12 mouse cellular contexts compared by ENCODE assay signal in the genomic region with DNA sequence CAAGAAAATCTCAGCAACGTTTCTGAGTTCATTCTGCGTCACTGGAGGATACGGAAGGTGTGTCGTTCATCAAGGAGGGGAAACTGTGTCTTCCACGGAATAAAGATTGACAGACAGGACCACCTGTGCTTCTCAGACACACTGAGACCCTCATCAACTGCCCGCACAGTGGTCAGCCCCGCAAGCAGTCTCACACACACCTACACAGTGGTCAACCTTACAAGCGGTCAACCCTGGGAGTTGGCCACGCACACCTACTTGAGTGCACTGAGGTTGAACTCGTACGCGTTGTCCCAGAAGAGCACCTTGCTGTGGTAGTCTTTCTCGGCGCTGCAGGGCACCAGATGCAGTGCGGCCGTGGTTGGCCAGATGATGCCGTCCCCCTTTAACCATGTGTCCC. TPM values are rescaled to one million over a fixed set of nuclear protein-coding genes. Genes with fewer than 3 reads are reported as not detected.
"Had no signal": no experiment of that assay in that cellular context is flagged by ENCODE, and none has a peak within 500 bp of the region (broad histone marks: within the 10 kb centered on the region; RNA-seq: fewer than 3 reads in every experiment).

No protein-coding gene starts in this region.

- H3K4me2 ChIP-seq: limb, embryonic 12.5 days; lung, embryonic 15.5 days; midbrain, embryonic 13.5 days had no signal

- H3K9ac ChIP-seq: limb, embryonic 12.5 days; lung, embryonic 15.5 days; midbrain, embryonic 13.5 days had no signal

- H3K4me3 ChIP-seq: layer of hippocampus, adult 2 months; limb, embryonic 12.5 days; lung, embryonic 15.5 days; midbrain, embryonic 13.5 days had no signal

- H3K27me3 ChIP-seq: limb, embryonic 12.5 days; lung, embryonic 15.5 days; midbrain, embryonic 13.5 days had no signal

- H3K27ac ChIP-seq: kidney, postnatal 0 days; layer of hippocampus, adult 2 months; limb, embryonic 12.5 days; lung, embryonic 15.5 days; macrophage; midbrain, embryonic 13.5 days had no signal

- DNase-seq: kidney, adult 9 months; kidney, postnatal 4 days; lung, postnatal 14 days; thymus, postnatal 36 days had no signal

- H3K4me1 ChIP-seq: limb, embryonic 12.5 days; lung, embryonic 15.5 days; midbrain, embryonic 13.5 days had no signal

- H3K9me3 ChIP-seq: lung, embryonic 15.5 days had no signal

- ATAC-seq: intestine, postnatal 0 days; midbrain, embryonic 13.5 days had no signal

RNA-seq across cellular contexts. Expression of gene S100b, which starts 36.6 kb away (rescaled TPM):
- polyA plus RNA-seq: liver, adult 2 months; macrophage had no signal
